Mouse (Mus musculus) lung, postnatal 0 days (tissue): ENCODE data around the gene Meltf.

Source experiments
- CTCF ChIP-seq: IDR thresholded peaks from 2 replicates; pipeline ENCODE4 v1.5.1; 2016; ENCODE audit warnings: antibody characterized with exemption, mild to moderate bottlenecking
- EP300 ChIP-seq: IDR thresholded peaks from 2 replicates; pipeline ENCODE4 v1.6.1; 2016; ENCODE audit warnings: antibody characterized with exemption, mild to moderate bottlenecking, control low read depth

- TF ChIP-seq EP300, result no peak
- no peak for TF ChIP-seq CTCF
These were observed 34.4 kb upstream of the Meltf start for GRCm38 (mm10) chr16:31844246-31844645.
